Comparison of ENCODE assay signal across 8 mouse cellular contexts in genomic region chr2:132043101-132043621, GRCm38 (mm10). TPM values are rescaled to one million over a fixed set of nuclear protein-coding genes. Genes with fewer than 3 reads are reported as not detected.
A peak's percentile ranks its signal among the peaks of the same experiment; 100 is the strongest.
DNase-seq lines count a peak whose midpoint lies in the region; ATAC-seq and TF ChIP-seq lines count a peak whose summit lies in the region.

No protein-coding gene starts in this region.

- H3K27ac ChIP-seq in heart, embryonic 16.5 days (ENCODE audit: low read length): peak overlapping the region; percentile 77
- peak overlapping the region; percentile 89 for H3K27ac ChIP-seq in lung, embryonic 14.5 days (ENCODE audit: low read depth)

- H3K9me3 ChIP-seq in heart, embryonic 16.5 days (replicated peaks; ENCODE audit: control insufficient read depth, low read length): no peaks in the 10 kb centered on the region
- H3K9me3 ChIP-seq in lung, embryonic 14.5 days (ENCODE audit: low read depth, low read length): no peaks in the 10 kb centered on the region

- H3K4me1 ChIP-seq in heart, embryonic 16.5 days (ENCODE audit: control insufficient read depth, insufficient read depth, low read length): peaks cover 15% of the 10 kb centered on the region
- H3K4me1 ChIP-seq in lung, embryonic 14.5 days (ENCODE audit: insufficient read depth): peaks cover 6% of the 10 kb centered on the region; the same call in 1 of the 2 replicates

- H3K9ac ChIP-seq in heart, embryonic 16.5 days (ENCODE audit: low read length): peak overlapping the region; percentile 57
- H3K9ac ChIP-seq in lung, embryonic 14.5 days: no peak overlapping the region

- peak; percentile 88 for ATAC-seq in heart, embryonic 16.5 days (replicated peaks; ENCODE audit: extremely low read depth, insufficient read depth, low FRiP score)
- ATAC-seq in lung, embryonic 14.5 days (ENCODE audit: insufficient read depth): peak; percentile 98
- no peak for ATAC-seq in erythroblast, adult 5-6 weeks (replicated peaks; ENCODE audit: low FRiP score, poor library complexity, severe bottlenecking)

- peak; percentile 44 for DNase-seq in embryo, embryonic 10 days (ENCODE audit: low spot score)
- DNase-seq in embryo, embryonic 9.5 days (ENCODE audit: extremely low spot score): no peak
- DNase-seq in fat pad, adult 2 months (ENCODE audit: extremely low read depth, low read depth, low spot score): peak; percentile 25
- DNase-seq in kidney, postnatal 10 days: peak; percentile 56
- peak; percentile 88 for DNase-seq in lung, embryonic 14.5 days
- peak; percentile 43 to 57 for DNase-seq in right cerebral cortex, adult 2 months (ENCODE audit: low spot score in 2 of 2)

- 0 out of 2 replicates have a peak overlapping the region, but pooled peaks have one; percentile 5 for H3K4me3 ChIP-seq in heart, embryonic 16.5 days (ENCODE audit: low read length)
- no peak overlapping the region for H3K4me3 ChIP-seq in lung, embryonic 14.5 days (ENCODE audit: low read depth, low read length)

- no peaks in the 10 kb centered on the region for H3K27me3 ChIP-seq in heart, embryonic 16.5 days (ENCODE audit: control insufficient read depth, insufficient read depth, low read length)
- H3K27me3 ChIP-seq in lung, embryonic 14.5 days (ENCODE audit: insufficient read depth, low read length): no peaks in the 10 kb centered on the region

- H3K36me3 ChIP-seq in heart, embryonic 16.5 days (ENCODE audit: control insufficient read depth, insufficient read depth): no peaks in the 10 kb centered on the region
- no peaks in the 10 kb centered on the region for H3K36me3 ChIP-seq in lung, embryonic 14.5 days (ENCODE audit: insufficient read depth)

- H3K4me2 ChIP-seq in heart, embryonic 16.5 days (ENCODE audit: low read depth, low read length): peak overlapping the region; percentile 54
- H3K4me2 ChIP-seq in lung, embryonic 14.5 days: 0 out of 2 replicates have a peak overlapping the region, but pooled peaks have one; percentile 24

- no peak for TF ChIP-seq CTCF in lung, embryonic 14.5 days (IDR thresholded peaks at IDR 0.05; ENCODE audit: low read depth)

- 12% methylated on average over 13 of the region's 13 CpGs for WGBS in heart, embryonic 16.5 days
- 28% methylated on average over 13 of the region's 13 CpGs for WGBS in lung, embryonic 14.5 days

RNA-seq across cellular contexts. Expression of gene Rassf2, which starts 13.1 kb away (rescaled TPM):
- 10.6 and 12.5 TPM in 2 replicates for polyA plus RNA-seq in heart, embryonic 16.5 days (2015; fragmentation: Nextera tagmentation; extraction: Ambion mirVana)
- polyA plus RNA-seq in lung, embryonic 14.5 days (2014; fragmentation: Nextera tagmentation; extraction: Ambion mirVana): 15.8 and 15.9 TPM in 2 replicates
- total RNA-seq in erythroblast, adult 5-6 weeks (2015; ENCODE audit: low replicate concordance): 12.3 and 12.5 TPM in 2 replicates
- 10.3 and 12.3 TPM in 2 replicates for total RNA-seq in erythroblast, adult 5-6 weeks (2017; ENCODE audit: low replicate concordance)
